Mouse (Mus musculus): ENCODE data around the gene Cdca7l. TPM values are rescaled to one million over a fixed set of nuclear protein-coding genes. Genes with fewer than 3 reads are reported as not detected.
A peak's percentile ranks its signal among the peaks of the same experiment; 100 is the strongest.
"Not testable (repeated sequence)": the region's sequence is repeated elsewhere in the genome, so short reads cannot be mapped to it uniquely, and the experiment has no call there.

Gene Cdca7l
- total RNA-seq (2021) = 1 to 10 TPM; 1.0 to 1.4 TPM
- long read RNA-seq, experiment 1, partial matches to known transcripts = 0 of 4 reads
- long read RNA-seq, experiment 1, other reads (novel, unspliced or antisense) = 4 of 4 reads
- long read RNA-seq, experiment 2, partial matches to known transcripts = 0 of 2 reads
- long read RNA-seq, experiment 2, other reads (novel, unspliced or antisense) = 2 of 2 reads

GRCm38 (mm10) chr12:117803989-117804388 lies at the start of gene Cdca7l:
Cdca7l (plus strand) TSS chr12:117804289.
- not testable (repeated sequence) for DNase-seq (ENCODE audit: low spot score in 2 of 2); H3K4me3 ChIP-seq
- peak within 1 kb of the TSS; percentile 85 for H3K27ac ChIP-seq

- H3K4me3 ChIP-seq = no peak overlapping the region
Measured at GRCm38 (mm10) chr12:117756010-117756409, 48.1 kb upstream of the Cdca7l start.

GRCm38 (mm10) chr12:117760373-117760772 lies 43.7 kb upstream of the Cdca7l start:
- Histone ChIP-seq H3K4me3 (no peak overlapping the region), H3K27ac (peak overlapping the region; percentile 77; the same call in 1 of the 2 replicates)
- no peak for DNase-seq (ENCODE audit: low spot score in 2 of 2)
- TF ChIP-seq CTCF (conservative IDR thresholded peaks at IDR 0.05) = no peak

More at GRCm38 (mm10) chr12:117756010-117756409, 48.1 kb upstream of the Cdca7l start:
- TF ChIP-seq CTCF (conservative IDR thresholded peaks at IDR 0.05) = peak; percentile 13
- DNase-seq (ENCODE audit: low spot score in 2 of 2) = no peak
- H3K27ac ChIP-seq = peak overlapping the region; percentile 39; the same call in 1 of the 2 replicates

- no peak overlapping the region for H3K4me3 ChIP-seq
- H3K27ac ChIP-seq = peak overlapping the region; percentile 77
- no peak for DNase-seq (ENCODE audit: low spot score in 2 of 2)
- TF ChIP-seq CTCF (conservative IDR thresholded peaks at IDR 0.05) = no peak
Measured at GRCm38 (mm10) chr12:117760846-117761245, 43.2 kb upstream of the Cdca7l start.

GRCm38 (mm10) chr12:117761698-117762097 lies 42.4 kb upstream of the Cdca7l start:
- Histone ChIP-seq H3K4me3 (no peak overlapping the region), H3K27ac (peak overlapping the region; percentile 77)
- peak; percentile 62 to 76 for DNase-seq (ENCODE audit: low spot score in 2 of 2)
- no peak for TF ChIP-seq CTCF (conservative IDR thresholded peaks at IDR 0.05)

GRCm38 (mm10) chr12:117763247-117763646 lies 40.8 kb upstream of the Cdca7l start:
- no peak for TF ChIP-seq CTCF (conservative IDR thresholded peaks at IDR 0.05)
- no peak overlapping the region for H3K4me3 ChIP-seq
- no peak overlapping the region for H3K27ac ChIP-seq
- no peak for DNase-seq (ENCODE audit: low spot score in 2 of 2)

GRCm38 (mm10) chr12:117764839-117765238 lies 39.2 kb upstream of the Cdca7l start:
- peak; percentile 73 to 82 for DNase-seq (ENCODE audit: low spot score in 2 of 2)
- Histone ChIP-seq H3K4me3 (no peak overlapping the region), H3K27ac (no peak overlapping the region)
- TF ChIP-seq CTCF (conservative IDR thresholded peaks at IDR 0.05) = peak; percentile 95

GRCm38 (mm10) chr12:117769113-117769512 lies 35.0 kb upstream of the Cdca7l start:
- H3K4me3 ChIP-seq = no peak overlapping the region
- DNase-seq (ENCODE audit: low spot score in 2 of 2) = peak; percentile 72 to 81
- peak; percentile 93 for TF ChIP-seq CTCF (conservative IDR thresholded peaks at IDR 0.05)

GRCm38 (mm10) chr12:117770211-117770610 lies 33.9 kb upstream of the Cdca7l start:
- no peak for TF ChIP-seq CTCF (conservative IDR thresholded peaks at IDR 0.05)
- no peak for DNase-seq (ENCODE audit: low spot score in 2 of 2)
- Histone ChIP-seq H3K27ac (no peak overlapping the region), H3K4me3 (no peak overlapping the region)

More at GRCm38 (mm10) chr12:117769113-117769512, 35.0 kb upstream of the Cdca7l start:
- H3K27ac ChIP-seq = no peak overlapping the region

- TF ChIP-seq CTCF (conservative IDR thresholded peaks at IDR 0.05) = 0 out of 2 replicates have a peak, but pooled peaks have one; percentile 7
- Histone ChIP-seq H3K4me3 (no peak overlapping the region), H3K27ac (no peak overlapping the region)
- no peak for DNase-seq (ENCODE audit: low spot score in 2 of 2)
Measured at GRCm38 (mm10) chr12:117771156-117771555, 32.9 kb upstream of the Cdca7l start.

- Histone ChIP-seq H3K4me3 (no peak overlapping the region), H3K27ac (no peak overlapping the region)
- peak; percentile 94 for TF ChIP-seq CTCF (conservative IDR thresholded peaks at IDR 0.05)
- peak; percentile 54 to 86 for DNase-seq (ENCODE audit: low spot score in 2 of 2)
Measured at GRCm38 (mm10) chr12:117772638-117773037, 31.5 kb upstream of the Cdca7l start.

GRCm38 (mm10) chr12:117776841-117777240 lies 27.2 kb upstream of the Cdca7l start:
- no peak for DNase-seq (ENCODE audit: low spot score in 2 of 2)
- Histone ChIP-seq H3K27ac (no peak overlapping the region), H3K4me3 (no peak overlapping the region)
- no peak for TF ChIP-seq CTCF (conservative IDR thresholded peaks at IDR 0.05)

GRCm38 (mm10) chr12:117781360-117781759 lies 22.7 kb upstream of the Cdca7l start:
- no peak for DNase-seq (ENCODE audit: low spot score in 2 of 2)
- Histone ChIP-seq H3K27ac (no peak overlapping the region), H3K4me3 (no peak overlapping the region)
- no peak for TF ChIP-seq CTCF (conservative IDR thresholded peaks at IDR 0.05)

GRCm38 (mm10) chr12:117783426-117783825 lies 20.7 kb upstream of the Cdca7l start:
- H3K4me3 ChIP-seq = no peak overlapping the region
- DNase-seq (ENCODE audit: low spot score in 2 of 2) = no peak
- TF ChIP-seq CTCF (conservative IDR thresholded peaks at IDR 0.05) = no peak
- H3K27ac ChIP-seq = no peak overlapping the region

Measured in layer of hippocampus, adult 2 months (tissue).